Mouse (Mus musculus): ENCODE measurements around the gene H2al1h. TPM values are rescaled to one million over a fixed set of nuclear protein-coding genes. Genes with fewer than 3 reads are reported as not detected.

H2al1h gene
- total RNA-seq, 2 experiments from 2014 or later: not detected

Other genes starting within 250 kb of the H2al1h start
- not detected for gene H2al1a, start 22.2 kb upstream of the H2al1h start, total RNA-seq (2021)
- gene H2al1b, start 19.1 kb upstream of the H2al1h start, total RNA-seq (2021): not detected
- gene H2al1c, start 15.8 kb upstream of the H2al1h start, total RNA-seq (2021): not detected
- not detected for gene H2al1d, start 12.7 kb upstream of the H2al1h start, total RNA-seq (2021)
- not detected for gene H2al1e, start 9.6 kb upstream of the H2al1h start, total RNA-seq (2021)
- not detected for gene H2al1f, start 6.3 kb upstream of the H2al1h start, total RNA-seq (2021)
- not detected for gene H2al1g, start 3.2 kb upstream of the H2al1h start, total RNA-seq (2021)
- gene H2al1i, start 3.2 kb downstream of the H2al1h start, total RNA-seq (2021): not detected
- not detected for gene H2al1j, start 6.3 kb downstream of the H2al1h start, total RNA-seq (2021)

Data from gastrocnemius, postnatal 25 days (tissue).